Mouse (Mus musculus): ENCODE data around the gene Zbtb7b. TPM values are rescaled to one million over a fixed set of nuclear protein-coding genes. Genes with fewer than 3 reads are reported as not detected.

The Zbtb7b gene
- polyA plus RNA-seq, 1 experiment from 2014 or later = 0.52 TPM

DNA sequence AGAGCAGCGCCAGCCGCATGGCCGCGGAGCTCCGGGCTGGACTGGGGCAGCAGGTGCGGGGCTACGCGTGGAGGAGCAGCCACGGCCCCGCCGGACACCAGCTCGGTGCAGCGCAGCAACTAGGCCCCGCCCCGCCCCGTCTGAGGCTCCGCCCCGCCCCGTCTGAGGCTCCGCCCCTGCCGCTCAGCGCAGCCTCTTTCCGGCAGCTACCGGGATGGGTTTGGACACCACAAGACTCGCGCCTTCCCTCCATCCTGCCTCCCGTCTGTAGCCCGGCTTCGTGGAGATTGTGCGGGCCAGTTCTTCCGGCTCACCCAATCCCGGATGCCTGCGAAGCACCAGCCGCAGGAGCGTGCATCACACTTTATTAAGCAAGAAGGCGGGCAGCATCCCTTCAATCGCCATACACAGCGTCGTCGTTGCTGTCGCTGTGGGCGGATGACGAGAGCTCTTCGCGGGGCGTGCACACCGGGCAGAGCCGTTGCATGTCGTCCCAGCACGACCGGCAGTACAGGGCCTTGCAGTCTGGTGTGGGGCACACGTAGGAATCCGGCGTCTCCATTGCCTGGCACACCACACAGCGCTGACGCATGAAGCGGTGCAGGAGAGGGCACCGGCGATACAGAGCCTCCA is 44.6 kb downstream of the Zbtb7b start, which contains the start of gene Adam15:
Gene Adam15, minus strand, starts transcription at position 128 of the 633 bp plus-strand sequence.
- peak; percentile 93 for ATAC-seq (replicated peaks)
- no peaks in the 10 kb centered on the region for H3K27me3 ChIP-seq
- WGBS = under 1% methylated on average over 52 of the region's 59 CpGs
- no peaks in the 10 kb centered on the region for H3K9me3 ChIP-seq
- peaks cover 19% of the 10 kb centered on the region for H3K4me1 ChIP-seq
- peak within 1 kb of the TSS; percentile 75 for H3K9ac ChIP-seq (replicated peaks)
- peak within 1 kb of the TSS; percentile 64 for H3K4me3 ChIP-seq
- H3K27ac ChIP-seq (replicated peaks) = peak within 1 kb of the TSS; percentile 90
- peaks cover 3% of the 10 kb centered on the region; the same call in 1 of the 2 replicates for H3K36me3 ChIP-seq
- peak within 1 kb of the TSS; percentile 94 for H3K4me2 ChIP-seq (replicated peaks)

DNA sequence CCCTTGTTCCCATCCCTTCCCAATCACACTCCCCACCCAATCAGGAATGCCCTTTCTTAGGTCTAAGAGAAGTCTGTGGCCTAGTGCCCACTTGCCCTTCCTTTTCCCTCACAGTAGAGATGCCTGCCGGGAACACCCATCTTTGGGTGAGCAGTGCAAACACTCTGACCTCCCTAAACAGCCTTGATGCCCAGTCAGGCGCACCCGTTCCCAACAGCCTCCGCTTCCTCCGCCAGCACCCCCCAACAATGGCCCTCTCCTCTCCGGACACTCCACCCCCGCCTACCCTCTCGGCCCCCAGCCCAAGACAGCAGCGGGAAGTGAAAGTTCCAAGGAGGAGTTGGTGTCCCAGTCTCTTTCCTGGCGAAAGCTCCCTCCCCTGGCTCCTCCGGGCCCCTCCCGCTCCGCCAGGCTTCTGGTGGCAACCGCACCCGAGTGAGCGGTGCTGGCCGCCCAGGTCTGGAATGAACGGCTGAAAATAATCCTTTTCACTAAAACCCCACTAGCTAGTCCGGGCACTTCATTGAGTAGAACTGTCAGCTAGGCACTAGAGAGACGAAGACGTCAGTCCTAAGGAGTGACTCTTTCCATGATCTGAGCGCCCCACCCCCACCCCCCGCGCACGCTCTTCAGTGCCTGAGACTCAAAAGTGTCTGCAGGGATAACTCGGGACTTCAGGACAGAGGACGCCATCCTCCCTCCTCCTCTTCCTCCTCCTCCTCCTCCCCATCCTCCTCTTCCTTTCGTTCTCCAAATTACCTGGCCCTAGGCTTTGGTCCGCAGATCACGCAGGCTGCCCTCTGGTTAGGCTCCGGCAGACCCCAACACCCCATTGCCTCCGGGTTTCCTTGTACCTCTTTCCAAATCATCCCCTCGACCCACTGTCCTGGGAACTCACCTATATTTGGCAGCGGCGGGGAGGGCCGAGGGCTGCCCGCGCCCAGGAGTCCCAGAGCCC is 45.4 kb downstream of the Zbtb7b start:
- no peaks in the 10 kb centered on the region for H3K9me3 ChIP-seq
- peak overlapping the region; percentile 94 for H3K4me2 ChIP-seq (replicated peaks)
- H3K27me3 ChIP-seq = no peaks in the 10 kb centered on the region
- peak overlapping the region; percentile 64 for H3K4me3 ChIP-seq
- WGBS = under 1% methylated on average over 38 of the region's 38 CpGs
- H3K36me3 ChIP-seq = peaks cover 3% of the 10 kb centered on the region; the same call in 1 of the 2 replicates
- peaks cover 19% of the 10 kb centered on the region for H3K4me1 ChIP-seq
- peak overlapping the region; percentile 75 for H3K9ac ChIP-seq (replicated peaks)
- peak overlapping the region; percentile 90 for H3K27ac ChIP-seq (replicated peaks)
- ATAC-seq (replicated peaks) = peak; percentile 33

DNA sequence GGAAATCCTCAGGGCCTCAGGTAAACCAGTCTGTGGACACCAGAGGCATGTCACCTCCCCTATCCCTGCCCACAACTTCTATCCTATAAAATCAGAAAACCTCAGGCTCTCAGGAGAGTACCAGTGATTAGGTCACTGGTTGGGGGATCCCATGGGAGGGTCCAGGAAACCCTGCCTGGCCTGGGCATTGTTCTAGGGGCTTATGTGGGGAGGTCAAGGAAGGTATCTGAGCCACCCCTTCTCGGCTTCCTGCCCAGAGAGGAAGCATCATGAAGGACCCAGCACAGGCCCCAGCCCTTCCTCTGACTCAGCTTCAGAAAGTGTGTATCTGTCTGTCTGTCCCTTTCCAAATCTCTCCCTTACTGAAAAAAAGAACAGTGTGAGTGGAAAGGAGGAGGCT is 46.7 kb downstream of the Zbtb7b start:
- H3K36me3 ChIP-seq = peaks cover 3% of the 10 kb centered on the region; the same call in 1 of the 2 replicates
- peaks cover 19% of the 10 kb centered on the region for H3K4me1 ChIP-seq
- H3K27me3 ChIP-seq = no peaks in the 10 kb centered on the region
- H3K9me3 ChIP-seq = no peaks in the 10 kb centered on the region
- H3K4me3 ChIP-seq = no peak overlapping the region
- no peak overlapping the region for H3K4me2 ChIP-seq (replicated peaks)
- no peak for ATAC-seq (replicated peaks)
- no peak overlapping the region for H3K9ac ChIP-seq (replicated peaks)
- no peak overlapping the region for H3K27ac ChIP-seq (replicated peaks)
- 40% methylated on average over 1 of the region's 1 CpGs for WGBS

DNA sequence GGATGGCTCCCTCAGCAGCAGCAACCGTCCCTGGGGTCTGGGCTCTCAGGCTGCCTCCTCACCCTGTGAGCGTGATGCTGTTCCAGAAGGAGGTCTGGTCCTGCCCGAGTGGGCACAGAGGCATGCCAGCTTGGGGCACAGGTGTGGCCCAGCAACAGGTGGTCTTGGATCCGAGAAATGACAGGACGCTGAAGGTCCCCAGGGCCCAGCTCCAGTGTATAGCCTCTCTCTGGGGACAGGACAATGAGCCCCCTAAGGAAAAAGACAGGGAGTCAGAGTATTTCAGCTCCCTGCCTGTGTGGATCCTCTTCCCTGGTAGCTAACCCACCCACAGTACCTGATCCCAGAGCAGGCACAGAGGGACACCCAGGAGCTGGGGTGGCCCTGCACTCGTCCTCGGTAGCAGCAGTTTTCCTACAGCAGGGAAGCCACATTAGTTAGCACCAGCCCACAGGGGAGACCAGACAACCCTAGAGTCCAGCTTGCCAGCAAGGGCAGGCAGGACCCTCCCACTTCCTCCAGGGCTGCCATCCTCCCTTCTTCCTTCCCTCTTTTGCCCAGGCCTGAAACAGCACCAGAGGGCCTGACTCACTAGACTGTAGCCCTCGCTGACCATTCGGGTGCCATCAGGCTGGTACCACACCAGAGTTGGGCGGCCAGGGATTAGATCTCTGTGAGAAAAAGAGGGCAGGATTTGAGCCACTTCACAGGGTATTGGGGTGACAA is 47.6 kb downstream of the Zbtb7b start:
- H3K4me3 ChIP-seq = no peak overlapping the region
- no peaks in the 10 kb centered on the region for H3K9me3 ChIP-seq
- no peak overlapping the region for H3K4me2 ChIP-seq (replicated peaks)
- no peak overlapping the region for H3K9ac ChIP-seq (replicated peaks)
- H3K27ac ChIP-seq (replicated peaks) = no peak overlapping the region
- peaks cover 22% of the 10 kb centered on the region for H3K4me1 ChIP-seq
- ATAC-seq (replicated peaks) = no peak
- WGBS = 82% methylated on average over 10 of the region's 10 CpGs
- H3K36me3 ChIP-seq = peaks cover 3% of the 10 kb centered on the region; the same call in 1 of the 2 replicates
- no peaks in the 10 kb centered on the region for H3K27me3 ChIP-seq

DNA sequence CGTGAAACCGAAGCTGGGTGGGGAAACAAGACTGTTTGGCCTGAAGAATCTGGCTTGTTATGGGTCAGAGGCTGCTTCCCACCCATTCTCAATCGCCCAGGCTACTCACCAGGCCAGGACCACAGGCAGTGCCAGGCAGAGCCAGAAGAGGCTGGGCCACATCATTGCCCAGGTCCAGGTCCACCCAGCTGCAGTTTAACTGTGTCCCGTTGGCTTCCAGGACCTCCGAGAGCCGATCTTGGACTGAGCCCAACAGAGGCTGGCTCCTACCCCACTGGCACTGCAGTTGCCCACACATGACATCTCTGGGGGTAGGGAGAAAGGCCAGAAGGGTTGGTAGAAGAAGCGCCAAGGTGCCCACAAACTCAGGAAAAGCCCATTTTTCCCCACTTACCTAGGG is 51.3 kb downstream of the Zbtb7b start:
- H3K27ac ChIP-seq (replicated peaks) = no peak overlapping the region
- peaks cover 31% of the 10 kb centered on the region for H3K4me1 ChIP-seq
- ATAC-seq (replicated peaks) = no peak
- H3K4me3 ChIP-seq = no peak overlapping the region
- peaks cover 3% of the 10 kb centered on the region; the same call in 1 of the 2 replicates for H3K36me3 ChIP-seq
- H3K9me3 ChIP-seq = no peaks in the 10 kb centered on the region
- H3K4me2 ChIP-seq (replicated peaks) = no peak overlapping the region
- WGBS = 87% methylated on average over 7 of the region's 7 CpGs
- no peak overlapping the region for H3K9ac ChIP-seq (replicated peaks)
- no peaks in the 10 kb centered on the region for H3K27me3 ChIP-seq

DNA sequence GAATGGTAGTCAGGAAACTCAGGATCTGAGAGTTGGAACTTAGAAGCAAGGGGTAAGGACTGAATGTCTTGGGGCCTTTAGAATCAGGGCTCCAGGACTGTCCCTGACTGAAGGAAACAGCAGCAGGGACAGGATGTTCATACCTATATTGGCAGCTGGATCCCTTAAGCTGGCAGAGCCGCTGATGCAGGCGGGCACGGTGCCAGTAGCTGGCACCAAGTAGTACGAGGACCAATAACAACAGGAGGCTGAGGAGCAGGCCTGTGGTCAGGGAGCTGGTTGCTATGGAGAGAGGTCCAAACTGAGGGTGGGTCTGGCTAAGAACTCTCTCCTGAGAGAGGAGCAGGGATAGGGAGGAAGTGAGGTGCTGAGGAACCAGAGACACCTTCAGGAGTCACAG is 52.8 kb downstream of the Zbtb7b start:
- no peaks in the 10 kb centered on the region for H3K27me3 ChIP-seq
- peaks cover 40% of the 10 kb centered on the region for H3K4me1 ChIP-seq
- 53% methylated on average over 4 of the region's 4 CpGs for whole genome bisulfite sequencing
- peaks cover 3% of the 10 kb centered on the region; the same call in 1 of the 2 replicates for H3K36me3 ChIP-seq
- no peak overlapping the region for H3K27ac ChIP-seq (replicated peaks)
- H3K9me3 ChIP-seq = no peaks in the 10 kb centered on the region
- H3K9ac ChIP-seq (replicated peaks) = no peak overlapping the region
- no peak for ATAC-seq (replicated peaks)
- H3K4me2 ChIP-seq (replicated peaks) = no peak overlapping the region
- no peak overlapping the region for H3K4me3 ChIP-seq

DNA sequence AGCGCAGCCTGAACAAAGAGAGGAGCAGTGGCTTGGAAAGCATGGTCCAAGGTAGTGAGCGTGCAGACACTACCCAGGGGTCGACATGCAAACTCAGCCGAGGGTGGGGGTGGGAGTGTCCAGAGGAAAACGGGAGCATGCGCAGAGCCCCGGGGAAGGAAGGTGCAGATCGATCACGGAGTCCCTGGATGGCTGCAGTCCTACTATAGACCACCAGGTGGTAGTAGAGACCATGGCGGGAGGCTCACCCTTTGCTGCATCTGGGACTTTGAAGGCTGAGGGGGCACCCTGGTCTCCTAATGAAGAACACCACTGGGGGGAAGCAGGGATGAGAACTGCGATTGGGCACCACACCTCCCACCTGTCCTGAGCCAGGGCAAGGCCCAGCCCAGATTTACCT is 54.1 kb downstream of the Zbtb7b start:
- 4% methylated on average over 11 of the region's 11 CpGs for WGBS
- no peaks in the 10 kb centered on the region for H3K9me3 ChIP-seq
- H3K27me3 ChIP-seq = no peaks in the 10 kb centered on the region
- H3K4me1 ChIP-seq = peaks cover 53% of the 10 kb centered on the region
- peak overlapping the region; percentile 36 for H3K4me3 ChIP-seq
- H3K4me2 ChIP-seq (replicated peaks) = peak overlapping the region; percentile 61
- no peak overlapping the region for H3K27ac ChIP-seq (replicated peaks)
- H3K9ac ChIP-seq (replicated peaks) = peak overlapping the region; percentile 40; the same call in 1 of the 2 replicates
- H3K36me3 ChIP-seq = peaks cover 3% of the 10 kb centered on the region; the same call in 1 of the 2 replicates
- ATAC-seq (replicated peaks) = peak; percentile 31

DNA sequence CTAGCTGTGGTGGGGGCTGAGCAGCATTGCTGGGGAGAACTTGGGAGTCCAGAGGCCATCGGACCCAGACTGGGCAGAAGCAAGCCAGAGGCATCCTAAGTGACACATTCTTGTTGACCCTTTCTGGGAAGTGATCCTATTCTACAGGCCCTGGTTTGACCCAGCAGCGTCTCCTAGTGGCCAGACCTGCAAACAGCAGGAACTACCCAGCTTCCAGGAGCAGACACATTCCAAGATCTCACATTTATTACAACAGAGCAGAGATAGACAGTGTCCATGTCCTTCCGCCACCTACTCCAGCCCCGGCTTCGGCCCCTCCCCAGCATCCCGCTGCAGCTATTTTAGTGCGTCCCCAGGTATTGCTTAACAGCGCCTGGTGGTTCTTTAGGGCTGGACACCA is 55.2 kb downstream of the Zbtb7b start:
- Histone ChIP-seq H3K4me3 (no peak overlapping the region), H3K4me1 (peaks cover 53% of the 10 kb centered on the region), H3K4me2 (replicated peaks) (no peak overlapping the region), H3K27me3 (no peaks in the 10 kb centered on the region), H3K9me3 (no peaks in the 10 kb centered on the region), H3K27ac (replicated peaks) (no peak overlapping the region), H3K9ac (replicated peaks) (no peak overlapping the region), H3K36me3 (0 out of 2 replicates have a peak, but pooled peaks cover 2% of the 10 kb centered on the region)
- ATAC-seq (replicated peaks) = no peak
- WGBS = 26% methylated on average over 8 of the region's 8 CpGs

DNA sequence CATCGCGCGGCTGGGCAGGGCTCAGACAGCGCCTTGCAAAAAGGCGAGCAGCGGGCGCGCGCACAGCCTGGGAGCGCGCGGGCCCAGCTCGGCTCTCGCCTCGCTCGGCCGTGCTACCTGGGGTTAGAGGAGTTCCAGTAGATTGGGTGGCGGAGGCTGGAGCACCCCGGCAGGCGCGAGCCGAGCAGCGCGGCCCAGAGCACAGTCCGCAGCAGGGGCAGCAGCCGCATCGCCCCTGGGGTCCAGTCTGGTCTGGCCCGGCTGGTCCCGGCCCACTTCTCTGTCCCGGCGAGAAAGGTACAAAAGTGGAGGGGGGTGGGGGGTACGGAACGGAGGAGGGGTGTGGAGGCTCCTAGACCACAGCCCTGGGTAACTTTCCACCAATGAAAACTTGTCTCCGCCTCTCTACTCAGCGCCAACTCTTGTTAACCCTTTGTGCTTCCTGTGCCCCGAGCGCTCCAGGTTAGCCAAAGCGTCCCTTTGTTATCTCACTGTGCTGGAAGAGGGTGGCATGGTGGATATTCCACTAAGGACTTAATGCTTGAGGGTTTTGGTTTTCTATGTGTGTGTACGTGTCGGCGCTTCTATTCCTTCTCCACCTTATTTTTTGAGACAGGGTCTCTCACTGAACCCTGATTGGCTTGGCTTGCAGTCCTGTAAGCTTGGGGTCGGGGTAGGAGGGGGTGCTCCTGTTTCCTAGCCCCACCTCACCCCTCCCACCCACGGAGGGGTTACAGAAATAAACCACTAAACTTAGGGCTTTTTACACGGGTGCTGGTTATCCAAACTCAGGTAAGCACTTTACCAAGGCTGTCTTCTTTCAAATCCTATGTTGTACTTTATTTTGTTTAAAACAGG is 56.6 kb downstream of the Zbtb7b start, which contains the start of gene Efna4:
Gene Efna4, minus strand, starts transcription at position 308 of the 858 bp plus-strand sequence.
- peak; percentile 81 for ATAC-seq (replicated peaks)
- under 1% methylated on average over 44 of the region's 44 CpGs for WGBS
- peak within 1 kb of the TSS; percentile 81 for H3K27ac ChIP-seq (replicated peaks)
- H3K27me3 ChIP-seq = no peaks in the 10 kb centered on the region
- no peaks in the 10 kb centered on the region for H3K9me3 ChIP-seq
- H3K4me1 ChIP-seq = peaks cover 58% of the 10 kb centered on the region
- peaks cover 9% of the 10 kb centered on the region; the same call in 1 of the 2 replicates for H3K36me3 ChIP-seq
- H3K4me3 ChIP-seq = peak within 1 kb of the TSS; percentile 80
- H3K4me2 ChIP-seq (replicated peaks) = peak within 1 kb of the TSS; percentile 80
- peak within 1 kb of the TSS; percentile 81 for H3K9ac ChIP-seq (replicated peaks)

DNA sequence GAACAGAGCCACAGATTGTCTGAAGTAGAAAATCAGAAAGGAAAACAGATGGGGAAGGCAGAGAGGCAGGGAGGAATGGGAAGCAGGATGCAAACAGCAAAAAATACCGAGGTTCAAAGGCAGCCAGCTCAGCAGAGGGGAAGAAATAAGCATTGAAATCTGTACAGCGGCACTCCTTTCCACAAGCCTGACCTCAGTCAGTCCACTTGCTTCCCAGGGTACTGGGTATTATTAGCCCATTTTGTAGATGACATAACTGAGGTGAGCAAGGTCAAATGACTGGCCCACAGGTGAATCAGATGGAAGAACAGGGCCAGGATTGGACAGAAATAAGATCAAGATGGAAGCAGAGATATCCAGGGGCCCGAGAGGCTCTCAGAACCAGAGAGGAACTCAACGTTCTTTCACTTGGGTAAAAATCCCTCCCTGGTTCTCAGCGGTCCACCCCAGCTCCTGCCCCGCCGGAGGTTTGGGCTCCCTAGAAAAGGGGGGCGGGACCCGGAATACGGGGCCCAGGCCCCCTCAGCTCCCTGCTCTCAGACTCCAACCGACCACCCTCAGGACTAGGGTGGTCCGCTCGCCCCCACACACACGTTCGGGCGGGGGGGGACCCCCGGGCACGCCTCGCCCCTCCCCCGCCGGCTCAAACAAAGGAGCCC is 57.4 kb downstream of the Zbtb7b start:
- peak overlapping the region; percentile 81 for H3K9ac ChIP-seq (replicated peaks)
- peak; percentile 39 for ATAC-seq (replicated peaks)
- peaks cover 9% of the 10 kb centered on the region; the same call in 1 of the 2 replicates for H3K36me3 ChIP-seq
- H3K9me3 ChIP-seq = no peaks in the 10 kb centered on the region
- no peaks in the 10 kb centered on the region for H3K27me3 ChIP-seq
- H3K27ac ChIP-seq (replicated peaks) = peak overlapping the region; percentile 81
- H3K4me2 ChIP-seq (replicated peaks) = peak overlapping the region; percentile 80
- WGBS = under 1% methylated on average over 20 of the region's 21 CpGs
- peak overlapping the region; percentile 80 for H3K4me3 ChIP-seq
- peaks cover 65% of the 10 kb centered on the region for H3K4me1 ChIP-seq

Measured in forebrain, embryonic 15.5 days (tissue).